In genomic region chr11:23007481-23008180, GRCm38 (mm10) we compare ENCODE assay signal across 8 mouse cellular contexts. TPM values are rescaled to one million over a fixed set of nuclear protein-coding genes. Genes with fewer than 3 reads are reported as not detected.
DNase-seq lines count a peak whose midpoint lies in the region; ATAC-seq lines count a peak whose summit lies in the region.

Gene Fam161a, plus strand, starts transcription at chr11:23007531.

- H3K27ac ChIP-seq in hindbrain, embryonic 14.5 days, result peak within 1 kb of the TSS; percentile 97

- 2% methylated on average over 22 of the region's 22 CpGs for WGBS in hindbrain, embryonic 14.5 days

- peaks cover 29% of the 10 kb centered on the region for H3K36me3 ChIP-seq in hindbrain, embryonic 14.5 days (replicated peaks; ENCODE audit: control insufficient read depth, insufficient read depth)

- no peaks in the 10 kb centered on the region for H3K9me3 ChIP-seq in hindbrain, embryonic 14.5 days (ENCODE audit: control insufficient read depth, low read length)

- H3K4me2 ChIP-seq in hindbrain, embryonic 14.5 days (replicated peaks), result peak within 1 kb of the TSS; percentile 66

- H3K4me1 ChIP-seq in hindbrain, embryonic 14.5 days (replicated peaks; ENCODE audit: control insufficient read depth, insufficient read depth, low read length), result 0 out of 2 replicates have a peak, but pooled peaks cover 4% of the 10 kb centered on the region

- H3K27me3 ChIP-seq in hindbrain, embryonic 14.5 days (ENCODE audit: control insufficient read depth, insufficient read depth, low read length), result no peaks in the 10 kb centered on the region

- peak; percentile 93 for ATAC-seq in hindbrain, embryonic 14.5 days (ENCODE audit: low FRiP score)

- H3K9ac ChIP-seq in hindbrain, embryonic 14.5 days, result peak within 1 kb of the TSS; percentile 73

- DNase-seq in ZHBTc4 (ENCODE audit: low read depth, low spot score), result peak; percentile 95
- DNase-seq in cerebellum, postnatal 36 days, result peak; percentile 73 to 86
- DNase-seq in frontal cortex, postnatal 25 days (ENCODE audit: low spot score in 2 of 2), result peak; percentile 54 to 70
- DNase-seq in hindbrain, embryonic 14.5 days (ENCODE audit: low spot score), result peak; percentile 90
- DNase-seq in layer of hippocampus, postnatal 25 days (ENCODE audit: extremely low spot score in 1 of 2, low spot score in 1 of 2), result peak; percentile 55 to 59
- peak; percentile 74 for DNase-seq in lung, postnatal 14 days
- DNase-seq in ovary, postnatal 36 days (ENCODE audit: low spot score), result peak; percentile 46
- peak; percentile 40 for DNase-seq in thymus, postnatal 25 days

- H3K4me3 ChIP-seq in hindbrain, embryonic 14.5 days (replicated peaks; ENCODE audit: low read length), result peak within 1 kb of the TSS; percentile 54

RNA-seq across cellular contexts. Expression of gene Fam161a, which starts in this region (rescaled TPM):
- 5.7 and 9.0 TPM in 2 replicates for polyA plus RNA-seq in hindbrain, embryonic 14.5 days (2014; fragmentation: Nextera tagmentation; extraction: Ambion mirVana)
- total RNA-seq in layer of hippocampus, postnatal 25 days (2021), result 1 to 10 TPM; 4.2 to 6.3 TPM

Comparison
In these comparisons a context has a peak if more than half of its experiments do, and no peak if none do; other contexts are left out.
1. Peak in every context shown above with its lines: DNase-seq, ATAC-seq, H3K4me3 ChIP-seq and H3K27ac ChIP-seq.
2. DNase-seq: peak in every context shown above with its lines; median percentile 95 in ZHBTc4; 90 in hindbrain, embryonic 14.5 days; 80 in cerebellum, postnatal 36 days; 74 in lung, postnatal 14 days; 62 in frontal cortex, postnatal 25 days; 57 in layer of hippocampus, postnatal 25 days; 46 in ovary, postnatal 36 days; 40 in thymus, postnatal 25 days.